Mouse (Mus musculus): ENCODE measurements around the gene AC134908.4. TPM values are rescaled to one million over a fixed set of nuclear protein-coding genes. Genes with fewer than 3 reads are reported as not detected.
A peak's percentile ranks its signal among the peaks of the same experiment; 100 is the strongest.

AC134908.4 gene
- polyA plus RNA-seq, 1 experiment from 2014 or later = not detected

- H3K4me1 ChIP-seq (ENCODE audit: control insufficient read depth, insufficient read depth, low read length) = no peaks in the 10 kb centered on the region
- H3K27ac ChIP-seq (replicated peaks; ENCODE audit: low read depth, low read length) = no peak overlapping the region
- H3K4me2 ChIP-seq (ENCODE audit: low read length) = no peak overlapping the region
- H3K27me3 ChIP-seq (ENCODE audit: control insufficient read depth, insufficient read depth, low read length) = no peaks in the 10 kb centered on the region
- WGBS = 78% methylated on average over 9 of the region's 9 CpGs
- ATAC-seq (ENCODE audit: low FRiP score, low TSS enrichment) (no peak), DNase-seq (no peak)
- H3K9ac ChIP-seq (replicated peaks; ENCODE audit: low read length) = no peak overlapping the region
- no peaks in the 10 kb centered on the region for H3K9me3 ChIP-seq (ENCODE audit: control insufficient read depth, low read length)
- H3K4me3 ChIP-seq (replicated peaks; ENCODE audit: low read depth, low read length) = no peak overlapping the region
- no peaks in the 10 kb centered on the region for H3K36me3 ChIP-seq (ENCODE audit: control insufficient read depth, insufficient read depth, low read length)
These were observed 38.8 kb downstream of the AC134908.4 start for GRCm38 (mm10) chr17:25756378-25757242.

- no peak overlapping the region for H3K4me2 ChIP-seq (ENCODE audit: low read length)
- H3K4me1 ChIP-seq (ENCODE audit: control insufficient read depth, insufficient read depth, low read length) = no peaks in the 10 kb centered on the region
- ATAC-seq (ENCODE audit: low FRiP score, low TSS enrichment) (no peak), DNase-seq (no peak)
- no peaks in the 10 kb centered on the region for H3K36me3 ChIP-seq (ENCODE audit: control insufficient read depth, insufficient read depth, low read length)
- H3K27me3 ChIP-seq (ENCODE audit: control insufficient read depth, insufficient read depth, low read length) = no peaks in the 10 kb centered on the region
- H3K27ac ChIP-seq (replicated peaks; ENCODE audit: low read depth, low read length) = no peak overlapping the region
- H3K9me3 ChIP-seq (ENCODE audit: control insufficient read depth, low read length) = no peaks in the 10 kb centered on the region
- H3K9ac ChIP-seq (replicated peaks; ENCODE audit: low read length) = no peak overlapping the region
- H3K4me3 ChIP-seq (replicated peaks; ENCODE audit: low read depth, low read length) = no peak overlapping the region
- 70% methylated on average over 4 of the region's 4 CpGs for WGBS
These were observed 39.7 kb downstream of the AC134908.4 start for GRCm38 (mm10) chr17:25755627-25756377.

GRCm38 (mm10) chr17:25755086-25755485, 40.4 kb downstream of the AC134908.4 start:
- WGBS = 78% methylated on average over 4 of the region's 4 CpGs
- Histone ChIP-seq H3K36me3 (ENCODE audit: control insufficient read depth, insufficient read depth, low read length) (no peaks in the 10 kb centered on the region), H3K27ac (replicated peaks; ENCODE audit: low read depth, low read length) (no peak overlapping the region), H3K27me3 (ENCODE audit: control insufficient read depth, insufficient read depth, low read length) (no peaks in the 10 kb centered on the region), H3K9me3 (ENCODE audit: control insufficient read depth, low read length) (no peaks in the 10 kb centered on the region), H3K9ac (replicated peaks; ENCODE audit: low read length) (no peak overlapping the region), H3K4me3 (replicated peaks; ENCODE audit: low read depth, low read length) (no peak overlapping the region), H3K4me2 (ENCODE audit: low read length) (no peak overlapping the region), H3K4me1 (ENCODE audit: control insufficient read depth, insufficient read depth, low read length) (no peaks in the 10 kb centered on the region)
- DNase-seq (no peak), ATAC-seq (ENCODE audit: low FRiP score, low TSS enrichment) (no peak)

- Histone ChIP-seq H3K27ac (replicated peaks; ENCODE audit: low read depth, low read length) (no peak within 1 kb of the TSS), H3K36me3 (ENCODE audit: control insufficient read depth, insufficient read depth, low read length) (no peaks in the 10 kb centered on the region), H3K27me3 (ENCODE audit: control insufficient read depth, insufficient read depth, low read length) (no peaks in the 10 kb centered on the region), H3K9ac (replicated peaks; ENCODE audit: low read length) (no peak within 1 kb of the TSS), H3K4me1 (ENCODE audit: control insufficient read depth, insufficient read depth, low read length) (no peaks in the 10 kb centered on the region), H3K9me3 (ENCODE audit: control insufficient read depth, low read length) (no peaks in the 10 kb centered on the region), H3K4me3 (replicated peaks; ENCODE audit: low read depth, low read length) (no peak within 1 kb of the TSS), H3K4me2 (ENCODE audit: low read length) (no peak within 1 kb of the TSS)
- DNase-seq (no peak), ATAC-seq (ENCODE audit: low FRiP score, low TSS enrichment) (no peak)
- WGBS = 87% methylated on average over 9 of the region's 9 CpGs
These were observed 41.2 kb downstream of the AC134908.4 start, which contains the start of gene Msln for GRCm38 (mm10) chr17:25754241-25754640. Gene Msln (minus strand): TSS chr17:25754378.

GRCm38 (mm10) chr17:25751446-25751845, 44.0 kb downstream of the AC134908.4 start:
- no peak overlapping the region for H3K9ac ChIP-seq (replicated peaks; ENCODE audit: low read length)
- no peaks in the 10 kb centered on the region for H3K36me3 ChIP-seq (ENCODE audit: control insufficient read depth, insufficient read depth, low read length)
- DNase-seq (peak; percentile 51), ATAC-seq (ENCODE audit: low FRiP score, low TSS enrichment) (no peak)
- no peaks in the 10 kb centered on the region for H3K9me3 ChIP-seq (ENCODE audit: control insufficient read depth, low read length)
- no peaks in the 10 kb centered on the region for H3K27me3 ChIP-seq (ENCODE audit: control insufficient read depth, insufficient read depth, low read length)
- H3K4me2 ChIP-seq (ENCODE audit: low read length) = no peak overlapping the region
- no peak overlapping the region for H3K27ac ChIP-seq (replicated peaks; ENCODE audit: low read depth, low read length)
- 61% methylated on average over 5 of the region's 5 CpGs for WGBS
- no peak overlapping the region for H3K4me3 ChIP-seq (replicated peaks; ENCODE audit: low read depth, low read length)
- H3K4me1 ChIP-seq (ENCODE audit: control insufficient read depth, insufficient read depth, low read length) = no peaks in the 10 kb centered on the region

- Histone ChIP-seq H3K4me3 (replicated peaks; ENCODE audit: low read depth, low read length) (no peak overlapping the region), H3K4me2 (ENCODE audit: low read length) (no peak overlapping the region), H3K27me3 (ENCODE audit: control insufficient read depth, insufficient read depth, low read length) (no peaks in the 10 kb centered on the region), H3K9me3 (ENCODE audit: control insufficient read depth, low read length) (no peaks in the 10 kb centered on the region), H3K9ac (replicated peaks; ENCODE audit: low read length) (no peak overlapping the region), H3K27ac (replicated peaks; ENCODE audit: low read depth, low read length) (no peak overlapping the region), H3K36me3 (ENCODE audit: control insufficient read depth, insufficient read depth, low read length) (no peaks in the 10 kb centered on the region), H3K4me1 (ENCODE audit: control insufficient read depth, insufficient read depth, low read length) (no peaks in the 10 kb centered on the region)
- DNase-seq (no peak), ATAC-seq (ENCODE audit: low FRiP score, low TSS enrichment) (no peak)
- 85% methylated on average over 6 of the region's 6 CpGs for WGBS
These were observed 46.1 kb downstream of the AC134908.4 start for GRCm38 (mm10) chr17:25749314-25749713.

GRCm38 (mm10) chr17:25748238-25748637, 47.2 kb downstream of the AC134908.4 start:
- Histone ChIP-seq H3K9me3 (ENCODE audit: control insufficient read depth, low read length) (no peaks in the 10 kb centered on the region), H3K36me3 (ENCODE audit: control insufficient read depth, insufficient read depth, low read length) (no peaks in the 10 kb centered on the region), H3K4me3 (replicated peaks; ENCODE audit: low read depth, low read length) (no peak overlapping the region), H3K4me2 (ENCODE audit: low read length) (no peak overlapping the region), H3K4me1 (ENCODE audit: control insufficient read depth, insufficient read depth, low read length) (no peaks in the 10 kb centered on the region), H3K27ac (replicated peaks; ENCODE audit: low read depth, low read length) (no peak overlapping the region), H3K9ac (replicated peaks; ENCODE audit: low read length) (no peak overlapping the region), H3K27me3 (ENCODE audit: control insufficient read depth, insufficient read depth, low read length) (no peaks in the 10 kb centered on the region)
- no peak for ATAC-seq (ENCODE audit: low FRiP score, low TSS enrichment)
- 91% methylated on average over 4 of the region's 4 CpGs for WGBS
- no peak for DNase-seq

- no peaks in the 10 kb centered on the region for H3K9me3 ChIP-seq (ENCODE audit: control insufficient read depth, low read length)
- ATAC-seq (ENCODE audit: low FRiP score, low TSS enrichment) (no peak), DNase-seq (no peak)
- no peak overlapping the region for H3K4me2 ChIP-seq (ENCODE audit: low read length)
- 78% methylated on average over 10 of the region's 10 CpGs for WGBS
- H3K9ac ChIP-seq (replicated peaks; ENCODE audit: low read length) = no peak overlapping the region
- no peak overlapping the region for H3K4me3 ChIP-seq (replicated peaks; ENCODE audit: low read depth, low read length)
- no peaks in the 10 kb centered on the region for H3K4me1 ChIP-seq (ENCODE audit: control insufficient read depth, insufficient read depth, low read length)
- no peaks in the 10 kb centered on the region for H3K27me3 ChIP-seq (ENCODE audit: control insufficient read depth, insufficient read depth, low read length)
- H3K27ac ChIP-seq (replicated peaks; ENCODE audit: low read depth, low read length) = no peak overlapping the region
- H3K36me3 ChIP-seq (ENCODE audit: control insufficient read depth, insufficient read depth, low read length) = no peaks in the 10 kb centered on the region
These were observed 51.1 kb downstream of the AC134908.4 start for GRCm38 (mm10) chr17:25744311-25744710.
